14 mouse cellular contexts compared by ENCODE assay signal in the genomic region with DNA sequence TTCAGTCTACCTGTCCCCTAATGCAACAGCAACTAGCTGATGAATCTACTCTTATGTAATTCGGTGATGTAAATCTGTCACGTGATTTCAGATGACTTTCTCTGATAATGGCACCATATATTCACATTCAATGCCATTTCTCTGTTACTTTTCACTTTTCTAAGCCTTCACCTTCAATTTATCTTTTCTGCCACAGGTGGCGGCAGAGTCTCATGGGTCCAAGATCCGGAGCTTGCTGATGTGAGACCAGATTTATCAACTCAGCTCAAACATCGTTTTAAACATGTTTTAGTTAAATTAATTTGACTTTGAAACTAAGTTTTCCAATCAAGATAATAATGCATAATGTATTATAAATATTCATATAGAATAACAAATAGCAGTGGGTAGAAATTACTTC.
DNase-seq lines count a peak whose midpoint lies in the region; ATAC-seq and TF ChIP-seq lines count a peak whose summit lies in the region.
"Had no signal": no experiment of that assay in that cellular context is flagged by ENCODE, and none has a peak within 500 bp of the region (broad histone marks: within the 10 kb centered on the region; RNA-seq: fewer than 3 reads in every experiment).

No protein-coding gene starts in this region.

- peak; percentile 6 for DNase-seq in cerebellum, adult 9-10 months
- no peak for DNase-seq in cerebellum, adult 11-12 months
- DNase-seq in left cerebral cortex, adult 2 months (ENCODE audit: extremely low spot score in 1 of 2, low spot score in 2 of 2), result no peak
- DNase-seq in left cerebral cortex, adult 8-10 months (ENCODE audit: low spot score in 2 of 2), result no peak
- DNase-seq in embryo, embryonic 10.5 days (ENCODE audit: low spot score), result peak; percentile 14
- peak; percentile 6 for DNase-seq in right cerebral cortex, postnatal 25 days
- no peak for DNase-seq in spleen, adult 12 weeks (ENCODE audit: low spot score)
- DNase-seq: B cell, adult 2 months; gastrocnemius, postnatal 14 days; heart, postnatal 14 days; kidney, adult 2 months had no signal

- no peak overlapping the region for H3K27ac ChIP-seq in left cerebral cortex, adult 2 months
- H3K27ac ChIP-seq: limb, embryonic 10.5 days had no signal

- no peak for ATAC-seq in erythroblast, adult 5-6 weeks (replicated peaks; ENCODE audit: low FRiP score, poor library complexity, severe bottlenecking)
- ATAC-seq: midbrain, embryonic 16.5 days had no signal

- no peak overlapping the region for H3K4me3 ChIP-seq in left cerebral cortex, adult 2 months
- H3K4me3 ChIP-seq: limb, embryonic 10.5 days had no signal

- intact Hi-C loops in left cerebral cortex, adult 2 months (cut with DNase I), result no loop called here

- peak; percentile 53 for TF ChIP-seq CTCF in left cerebral cortex, adult 2 months (IDR thresholded peaks at IDR 0.05)

Comparison
In these comparisons a context has a peak if more than half of its experiments do, and no peak if none do; other contexts are left out.
1. DNase-seq: peak in cerebellum, adult 9-10 months (single experiment), embryo, embryonic 10.5 days (single experiment) and right cerebral cortex, postnatal 25 days (single experiment); none in cerebellum, adult 11-12 months (single experiment), left cerebral cortex, adult 2 months (0 of 2), left cerebral cortex, adult 8-10 months (0 of 2) and spleen, adult 12 weeks (single experiment).